Mouse (Mus musculus) kidney, postnatal 25 days (tissue): Measurements from ENCODE around the gene Elmo1.
"Not testable (repeated sequence)": the region's sequence is repeated elsewhere in the genome, so short reads cannot be mapped to it uniquely, and the experiment has no call there.

Experiments used
- DNase-seq, 2 experiments: peaks; one replicate each; pipeline ENCODE4 v3.0.0; 2021; ENCODE audit warnings: mixed read lengths in 2 of 2

Gene Elmo1

GRCm38 (mm10) chr13:20634679-20635078, 544.3 kb downstream of the Elmo1 start:
- DNase-seq, result not testable (repeated sequence)

GRCm38 (mm10) chr13:20635646-20636045, 545.2 kb downstream of the Elmo1 start:
- no peak for DNase-seq
